Mouse (Mus musculus) adrenal gland, postnatal 4 days (tissue): Measurements from ENCODE around the gene Abcb9. TPM values are rescaled to one million over a fixed set of nuclear protein-coding genes. Genes with fewer than 3 reads are reported as not detected.

Source experiments
- DNase-seq, 2 experiments: peaks; one replicate each; pipeline ENCODE4 v3.0.0; 2021 to 2022; ENCODE audit warnings: low spot score in 2 of 2, mixed read lengths in 2 of 2
- total RNA-seq, 2 experiments: library from RNA; stranded (reverse); gene quantifications; 2 replicates each; pipeline ENCODE4 v1.2.3; 2021

Gene Abcb9
- total RNA-seq, 2 experiments from 2014 or later: 5.8 to 7.2 TPM

DNA sequence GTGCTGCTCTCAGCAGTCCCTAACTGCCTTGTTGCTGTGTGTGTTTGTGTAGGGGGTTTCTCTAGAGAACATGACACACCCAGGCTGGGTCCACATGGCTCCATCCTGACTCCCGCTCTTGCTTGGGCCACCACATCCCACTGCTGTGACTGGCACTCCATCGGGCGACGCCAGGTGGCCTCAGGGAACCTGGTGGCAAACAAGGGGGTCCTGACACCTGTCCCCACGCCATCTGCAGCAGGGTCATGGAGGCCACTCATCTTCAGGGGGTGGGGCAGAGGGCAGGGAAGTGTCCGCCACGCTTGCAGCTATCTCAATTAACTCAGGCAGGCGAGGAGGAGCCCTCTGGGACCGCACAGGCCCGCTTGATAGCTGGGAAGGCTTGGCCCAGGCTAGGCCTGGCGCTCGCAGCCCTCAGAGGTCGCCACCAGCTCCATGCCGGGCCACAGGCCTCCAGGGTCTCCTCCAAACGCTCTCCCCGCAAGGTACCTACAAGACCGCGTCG lies 469 bp downstream of the Abcb9 start:
- no peak for DNase-seq

DNA sequence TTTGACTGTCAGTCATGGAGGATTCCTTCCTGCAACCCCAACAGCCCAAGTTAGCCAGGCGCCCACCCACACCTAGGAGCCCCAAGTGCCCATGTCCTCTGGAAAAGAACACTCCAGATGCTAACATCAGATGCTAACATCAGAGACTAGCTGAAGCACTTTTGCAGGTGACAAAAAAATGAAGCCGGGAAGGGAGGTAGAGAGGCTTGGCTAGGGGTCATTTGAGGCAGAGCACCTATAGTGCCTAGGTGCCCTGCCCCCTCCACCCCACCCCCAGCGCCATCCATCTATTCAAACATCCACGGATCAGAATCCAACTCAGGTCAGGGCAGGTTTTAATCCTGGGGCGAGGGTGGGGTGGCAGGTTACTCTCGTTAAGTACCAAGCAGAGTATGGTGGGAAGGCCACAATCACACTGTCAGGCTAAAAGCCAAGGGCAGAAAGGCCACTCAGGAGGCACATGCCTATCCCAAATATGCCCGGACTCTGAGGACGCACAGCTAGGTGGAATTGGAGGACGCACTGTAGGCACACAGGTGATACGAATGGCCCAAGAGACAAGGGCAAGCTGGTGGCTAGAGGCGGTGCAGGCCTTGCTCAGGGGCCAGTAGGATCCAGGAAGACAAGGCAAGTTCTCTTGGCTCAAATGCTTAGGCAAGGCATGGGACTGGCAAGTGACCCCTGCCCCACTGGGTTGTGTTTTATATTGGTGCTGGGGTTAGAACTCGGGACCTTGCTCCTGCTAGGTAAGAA lies 1.6 kb downstream of the Abcb9 start:
- DNase-seq: no peak

DNA sequence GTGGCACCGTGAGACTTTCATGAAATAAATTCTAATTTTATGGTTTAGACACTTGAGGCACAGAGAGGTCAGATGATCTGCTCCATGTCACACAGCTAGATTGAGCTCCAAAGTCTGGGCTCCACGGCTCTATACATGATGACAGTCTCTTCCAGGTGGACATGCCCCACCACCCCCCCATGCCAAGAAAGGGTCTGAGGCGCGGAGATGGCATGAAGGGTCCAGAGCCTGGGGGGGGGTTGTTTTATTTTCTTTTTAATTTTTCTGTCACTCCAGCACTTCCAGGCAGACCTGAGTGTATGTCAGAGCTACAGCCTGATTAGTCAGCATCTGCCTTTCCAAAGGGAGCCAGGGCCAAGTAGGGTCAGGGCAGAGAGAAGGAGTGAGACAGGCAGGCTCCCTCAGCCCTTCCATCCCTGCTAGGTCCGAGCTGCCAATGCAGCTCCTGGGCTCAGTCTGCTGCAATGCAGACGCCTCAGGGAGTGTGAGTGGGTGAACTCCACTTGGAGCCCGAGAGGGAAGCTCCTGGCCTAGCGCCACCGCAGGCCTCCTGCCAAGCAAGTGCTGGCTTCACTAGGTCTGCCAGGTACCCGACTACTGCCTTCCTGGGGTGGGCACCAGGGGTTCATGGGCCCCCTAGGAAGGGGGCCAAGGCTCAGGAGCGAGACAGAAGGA lies 2.3 kb downstream of the Abcb9 start:
- DNase-seq: no peak

DNA sequence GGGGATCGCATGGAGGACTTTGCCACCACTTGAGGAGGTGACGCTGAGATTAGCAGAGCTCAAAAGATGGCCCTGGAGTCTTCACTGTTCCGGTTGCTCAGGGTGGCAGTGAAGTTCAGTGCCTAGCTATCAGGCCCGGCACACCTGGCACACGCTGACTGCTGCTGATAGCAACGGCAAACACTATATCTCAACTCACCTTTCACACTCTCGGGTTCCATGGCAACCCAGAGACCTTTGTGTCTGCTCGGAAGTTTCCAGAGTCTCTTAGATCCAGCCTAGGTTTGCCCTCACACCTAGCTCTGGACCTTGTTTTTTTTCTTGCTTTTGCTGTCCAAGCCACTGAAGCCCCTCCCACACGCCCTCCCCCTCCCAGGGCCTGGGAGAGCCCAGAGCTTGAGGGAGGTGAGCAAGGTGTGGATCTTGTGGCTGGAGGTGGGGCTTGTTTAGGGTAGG lies 3.6 kb downstream of the Abcb9 start:
- no peak for DNase-seq

DNA sequence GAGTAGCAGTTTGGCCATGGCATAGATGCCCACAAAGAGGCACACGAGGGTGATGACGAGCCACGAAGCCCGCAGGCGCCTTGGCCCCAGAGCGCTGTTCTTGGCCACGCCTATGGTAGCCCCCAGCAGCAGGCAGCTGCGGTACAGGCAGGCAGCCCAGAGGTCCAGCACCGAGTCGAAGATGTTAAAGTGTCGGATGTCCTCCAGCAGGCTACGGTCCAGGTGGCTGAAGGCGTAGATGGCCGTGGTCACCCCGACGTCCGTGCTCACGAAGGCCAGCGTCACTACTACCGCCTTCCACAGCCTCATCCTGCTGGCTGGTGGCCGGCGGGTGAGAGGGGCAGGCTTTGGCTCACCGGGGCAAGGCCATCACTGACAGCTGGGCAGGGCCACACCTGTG lies 5.7 kb downstream of the Abcb9 start:
- no peak for DNase-seq

DNA sequence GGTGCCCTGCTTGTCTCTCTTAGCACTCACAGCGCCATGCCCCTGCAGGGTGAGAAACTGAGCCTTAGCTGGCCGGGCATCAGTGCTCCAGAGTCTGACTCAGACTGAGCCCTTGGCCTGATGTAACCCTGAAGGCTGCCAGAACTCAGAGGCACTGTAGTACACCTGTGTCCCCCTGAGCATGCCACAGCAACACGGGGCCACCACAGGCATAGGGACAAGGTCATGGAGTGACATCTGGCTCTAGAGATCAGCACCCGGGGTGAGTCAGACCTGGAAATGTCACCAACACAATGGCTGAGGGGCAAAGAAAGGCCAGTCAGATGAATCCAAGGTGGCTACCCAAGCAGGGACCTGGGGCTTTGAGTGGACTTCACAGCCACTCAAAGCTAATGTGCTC lies 8.7 kb downstream of the Abcb9 start:
- DNase-seq: no peak

DNA sequence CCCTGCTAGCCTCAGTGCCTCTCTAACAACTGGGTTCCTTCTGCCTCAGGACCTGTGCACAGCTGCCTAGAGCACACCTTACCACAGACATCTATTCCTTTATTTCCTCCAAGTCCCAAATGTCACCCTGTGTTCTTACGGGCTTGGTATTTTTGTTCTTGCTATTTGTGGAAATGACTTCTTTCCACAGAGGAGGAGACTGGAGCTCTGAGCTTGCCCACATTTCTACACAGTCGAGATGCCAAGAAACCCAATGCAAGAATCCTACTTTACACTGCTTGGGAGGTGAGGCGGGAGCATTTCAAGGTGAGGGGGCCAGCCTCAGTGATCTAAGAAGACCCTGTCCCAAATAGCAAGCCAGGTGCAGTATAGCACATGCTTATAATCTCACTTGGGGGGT lies 10.1 kb downstream of the Abcb9 start:
- DNase-seq: no peak

DNA sequence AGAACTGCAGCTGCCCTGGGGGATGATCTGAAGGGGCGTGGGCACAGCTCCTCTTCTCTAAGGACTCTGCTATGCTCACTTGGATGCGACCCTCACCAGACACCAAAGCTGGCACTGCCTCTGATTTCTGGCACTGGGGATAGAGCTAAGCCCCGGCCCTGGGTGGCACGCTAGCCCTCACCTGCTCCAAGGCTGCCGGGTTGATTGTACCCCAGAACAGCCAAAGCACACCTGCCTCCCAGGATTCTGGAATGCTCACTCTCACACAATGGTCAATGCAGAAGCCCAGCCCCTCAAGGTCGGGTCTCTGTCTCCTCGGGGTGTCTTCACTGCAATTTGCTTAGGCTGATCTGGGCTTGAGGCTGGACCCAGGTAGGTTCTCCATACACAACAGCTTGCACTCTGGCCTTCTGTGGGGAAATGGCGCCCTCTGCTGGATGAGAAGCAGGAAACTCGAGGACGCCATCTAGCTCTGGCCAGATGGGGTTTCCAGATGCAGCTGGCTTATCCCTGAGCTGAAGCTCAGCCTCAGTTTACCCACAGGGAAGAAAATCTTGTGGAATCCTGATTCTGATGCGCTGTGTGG lies 10.9 kb downstream of the Abcb9 start:
- peak; percentile 67 to 82 for DNase-seq

DNA sequence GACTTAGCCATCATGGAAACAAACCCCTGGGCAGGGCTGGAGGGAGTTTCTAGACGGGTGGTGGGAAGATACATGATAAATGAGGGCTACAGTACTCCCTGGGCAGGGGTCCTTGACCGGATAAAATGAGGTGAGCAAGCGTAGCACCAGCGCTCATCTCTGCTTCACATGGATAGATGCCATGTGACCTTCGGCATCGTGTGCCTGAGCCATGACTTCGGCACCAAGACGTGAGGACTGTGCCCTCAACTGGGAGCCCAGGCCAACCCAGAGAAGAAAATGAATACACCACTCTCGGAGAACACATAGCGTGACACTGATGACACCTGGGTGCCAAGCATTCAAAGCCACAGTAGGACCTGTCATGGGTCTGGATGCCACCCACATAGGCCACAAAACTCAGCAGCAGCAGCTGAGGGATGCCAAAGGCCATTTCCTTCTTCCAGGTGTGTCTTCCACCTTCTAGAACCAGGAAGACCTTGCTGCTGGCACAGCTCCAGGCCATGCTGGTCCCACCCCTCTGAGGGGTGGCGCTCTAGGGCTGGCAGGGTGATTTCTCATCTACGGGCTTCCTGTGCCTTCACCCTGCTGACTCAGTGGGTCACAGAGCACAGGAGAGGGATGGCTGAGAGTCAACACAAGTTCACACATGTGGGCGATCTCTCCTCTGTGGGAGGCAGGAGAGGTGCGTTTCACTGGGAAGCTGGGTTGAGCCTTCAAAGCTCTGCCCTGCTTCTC lies 11.6 kb downstream of the Abcb9 start:
- DNase-seq: no peak

DNA sequence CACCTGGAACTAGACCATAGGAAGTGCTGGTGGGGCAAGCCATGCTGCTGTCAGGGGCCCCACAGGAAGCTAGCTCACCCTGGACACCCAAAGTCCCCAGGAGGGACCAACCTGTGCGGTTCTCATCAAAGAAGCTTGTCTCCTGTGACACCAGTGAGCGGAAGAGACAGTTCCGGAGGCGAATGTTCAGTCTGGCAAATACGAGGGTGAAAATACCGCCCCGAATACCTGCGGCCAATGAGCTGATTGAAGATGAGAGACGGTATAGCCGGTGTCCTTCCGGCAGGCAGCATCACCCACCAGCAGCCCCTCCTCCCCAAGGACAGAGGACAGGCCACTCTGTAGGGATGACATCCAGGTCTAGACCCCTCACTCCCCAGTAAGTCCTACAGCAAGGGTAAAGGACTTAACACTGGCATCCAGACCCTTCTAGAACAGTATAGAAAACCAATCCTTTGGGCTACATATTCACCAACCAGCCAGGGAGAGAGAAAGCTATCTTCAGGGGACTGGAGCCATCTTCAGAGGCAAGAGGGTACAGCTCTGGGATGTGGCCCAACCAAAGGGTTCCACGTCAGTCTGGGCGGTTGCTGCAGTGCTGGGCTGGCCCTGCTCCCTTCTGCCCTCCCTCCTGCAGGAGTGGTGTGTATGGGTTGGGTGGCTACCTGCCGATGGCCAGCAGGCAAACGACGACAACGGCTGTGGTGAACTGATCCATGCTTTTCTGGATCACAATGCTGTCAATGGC lies 12.5 kb downstream of the Abcb9 start:
- no peak for DNase-seq

DNA sequence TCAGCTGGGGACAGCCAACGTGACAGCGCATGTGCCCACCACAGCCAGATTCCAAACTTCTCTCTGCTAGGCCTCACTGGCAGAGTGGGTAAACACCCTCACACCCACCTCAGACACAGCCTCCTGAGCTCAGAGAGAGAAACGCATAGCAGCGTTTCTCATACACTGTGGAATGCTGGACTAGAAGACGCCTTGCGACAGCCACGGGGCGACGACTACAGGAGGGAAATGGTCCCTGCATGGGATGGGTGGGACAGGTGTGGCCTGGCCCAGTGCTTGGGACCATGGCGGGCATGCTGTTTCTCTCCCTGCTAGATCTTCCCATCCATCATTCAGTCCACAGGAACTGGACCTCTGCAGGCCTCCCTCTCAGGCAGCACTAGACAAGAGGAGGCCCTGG lies 13.2 kb downstream of the Abcb9 start:
- no peak for DNase-seq

DNA sequence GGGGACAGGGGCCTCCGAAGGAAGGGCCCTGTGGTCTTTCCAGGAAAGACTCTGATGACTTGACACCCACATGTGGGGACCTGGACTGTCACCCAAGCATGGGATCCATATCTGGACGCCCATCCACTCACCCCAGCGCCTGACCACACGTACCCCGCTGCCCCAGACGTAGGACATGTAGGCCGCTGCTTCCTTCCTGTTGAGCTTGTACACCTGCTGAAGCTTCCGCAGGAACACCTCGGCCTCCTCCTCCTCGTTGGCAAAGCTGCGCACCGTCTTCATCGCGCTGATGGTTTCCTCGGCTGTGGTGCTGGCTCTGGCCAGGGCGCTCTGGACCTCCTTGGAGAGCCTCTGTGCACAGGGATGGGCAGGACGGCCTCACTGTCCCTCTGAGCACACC lies 15.7 kb downstream of the Abcb9 start:
- DNase-seq: no peak

DNA sequence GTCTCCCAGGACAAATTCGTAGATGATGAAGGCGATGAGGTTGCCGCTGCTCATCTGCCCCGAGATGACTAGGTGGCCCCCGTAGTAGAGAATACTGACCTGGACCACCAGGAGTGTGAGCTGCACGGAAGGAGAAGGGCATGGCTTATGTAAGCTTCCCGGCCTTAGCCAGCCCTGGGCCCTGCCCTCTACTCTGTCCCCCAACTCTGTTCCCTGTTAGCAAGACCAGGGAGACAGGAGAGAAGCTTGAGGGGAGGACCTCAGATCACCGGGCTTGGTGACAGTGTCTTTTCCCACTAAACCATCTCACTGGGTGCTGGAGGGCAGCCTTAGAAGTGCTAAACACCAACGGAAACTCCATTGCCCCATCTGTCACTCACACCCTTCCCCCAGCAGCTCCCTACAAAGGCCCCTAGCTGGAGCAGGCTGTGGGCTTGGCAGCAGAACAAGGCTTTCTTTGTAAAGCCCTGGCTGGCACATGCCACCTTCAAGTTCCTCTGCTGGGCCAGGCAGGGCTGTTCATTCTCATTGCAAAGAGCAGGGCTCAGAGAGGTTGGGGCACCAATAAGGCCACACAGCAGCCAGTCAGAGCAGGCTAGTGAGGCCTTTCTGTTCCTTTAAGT lies 16.7 kb downstream of the Abcb9 start:
- no peak for DNase-seq

DNA sequence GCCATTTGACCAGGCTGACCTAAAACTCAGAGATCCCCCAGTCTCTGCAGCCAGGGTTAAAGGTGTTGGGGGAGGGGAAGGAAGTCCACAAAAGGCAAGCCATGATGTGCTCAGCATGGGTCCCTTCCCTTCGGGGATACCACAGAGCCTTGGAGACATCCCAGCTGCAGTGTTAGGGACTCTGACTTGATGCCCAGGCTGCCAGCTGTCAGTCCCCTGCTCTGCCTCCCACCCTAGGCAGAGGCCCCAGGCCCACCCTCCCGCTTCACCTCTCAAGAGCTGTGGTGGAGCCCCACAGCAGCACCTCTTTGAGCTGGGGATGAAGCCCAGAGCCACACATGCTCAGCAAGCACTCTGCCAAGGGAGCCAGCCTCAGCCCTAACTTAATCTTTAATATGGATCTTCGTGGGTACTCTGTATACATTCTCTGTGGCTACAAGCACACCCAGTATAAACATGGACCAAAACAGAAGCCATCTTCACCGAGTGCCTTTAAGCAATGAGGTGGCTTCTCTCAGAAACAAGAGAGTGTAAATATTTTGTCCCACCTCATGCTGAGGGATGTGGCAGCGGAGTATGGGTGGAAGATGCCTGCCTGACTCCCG lies 17.6 kb downstream of the Abcb9 start:
- DNase-seq: no peak

DNA sequence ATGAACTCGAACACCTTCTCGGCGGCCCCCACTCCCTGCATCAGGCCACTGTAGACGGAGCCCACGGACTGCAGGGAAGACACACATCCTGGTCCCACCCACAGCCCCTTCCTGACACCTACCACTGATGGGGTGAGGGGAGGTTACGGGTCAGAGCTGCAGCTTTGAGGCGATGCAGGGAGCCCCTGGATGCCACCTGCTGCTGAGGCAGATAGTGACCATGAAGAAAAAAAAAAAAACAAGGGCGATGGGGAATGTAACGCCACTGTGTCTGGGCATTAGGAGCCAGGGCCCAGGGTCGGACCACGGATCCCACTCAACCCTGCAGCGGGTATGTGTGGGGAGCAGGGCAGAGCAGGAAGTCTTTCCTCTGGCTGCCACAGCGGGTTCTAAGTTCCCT lies 18.4 kb downstream of the Abcb9 start:
- no peak for DNase-seq

DNA sequence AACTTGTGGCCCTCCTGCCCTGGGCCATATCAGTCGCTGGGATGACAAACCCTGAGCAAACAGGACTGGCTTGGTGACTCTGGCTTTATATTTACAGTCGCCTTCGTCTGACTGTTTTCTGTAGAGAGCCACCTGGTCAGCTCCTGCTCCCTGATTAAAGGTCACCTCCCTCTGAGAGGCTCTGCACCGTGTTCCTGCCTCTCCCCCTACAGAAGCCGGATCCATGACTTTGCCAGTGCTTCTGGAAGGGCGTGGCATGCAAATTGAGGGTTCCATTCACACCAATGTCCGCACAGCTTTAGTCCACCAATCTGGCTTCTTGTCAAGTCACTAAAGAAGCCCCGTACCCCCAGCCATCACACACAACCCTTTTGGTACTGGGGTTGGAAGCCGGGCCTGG lies 19.0 kb downstream of the Abcb9 start:
- DNase-seq: no peak

DNA sequence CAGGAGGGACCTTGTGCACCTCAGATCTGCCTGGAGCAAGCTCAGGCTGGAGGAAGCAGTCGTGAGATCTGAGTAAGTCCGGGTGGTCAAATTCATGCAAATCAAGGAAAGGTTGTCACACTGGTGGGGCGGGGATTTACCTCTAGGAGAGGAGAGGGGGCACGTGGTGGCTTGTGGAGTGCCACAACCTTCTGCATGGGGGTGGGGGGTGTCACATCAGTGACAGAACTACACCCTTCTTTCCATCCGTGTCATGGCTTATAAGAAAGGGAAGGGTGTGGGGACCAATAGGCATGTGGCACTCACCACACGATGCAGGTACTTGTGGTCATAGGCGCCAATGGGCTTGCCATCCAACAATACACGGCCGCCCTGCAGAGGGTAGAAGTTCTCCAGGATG lies 19.9 kb downstream of the Abcb9 start:
- DNase-seq: no peak

DNA sequence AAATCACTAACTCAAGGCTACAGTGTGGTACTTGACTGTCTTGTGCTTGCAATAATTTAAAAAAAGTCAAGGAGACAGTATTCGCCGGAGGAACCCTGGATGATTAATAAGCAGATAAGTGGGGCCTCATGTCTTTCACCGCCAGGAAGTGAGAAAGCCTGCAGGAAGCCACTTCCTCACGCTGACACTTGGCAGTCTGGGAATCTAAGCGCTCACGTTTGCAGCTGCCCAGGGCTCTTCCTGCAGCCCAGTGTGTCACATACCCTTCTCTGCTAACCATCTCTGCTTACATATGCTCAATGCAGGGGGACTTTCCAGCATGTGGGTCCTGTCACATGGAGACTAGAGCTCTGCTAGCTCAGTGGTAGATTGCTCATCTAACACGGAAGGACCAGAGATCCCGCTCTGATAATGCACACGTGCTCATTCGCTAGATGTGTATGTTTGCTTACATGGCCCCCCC lies 20.7 kb downstream of the Abcb9 start:
- no peak for DNase-seq

DNA sequence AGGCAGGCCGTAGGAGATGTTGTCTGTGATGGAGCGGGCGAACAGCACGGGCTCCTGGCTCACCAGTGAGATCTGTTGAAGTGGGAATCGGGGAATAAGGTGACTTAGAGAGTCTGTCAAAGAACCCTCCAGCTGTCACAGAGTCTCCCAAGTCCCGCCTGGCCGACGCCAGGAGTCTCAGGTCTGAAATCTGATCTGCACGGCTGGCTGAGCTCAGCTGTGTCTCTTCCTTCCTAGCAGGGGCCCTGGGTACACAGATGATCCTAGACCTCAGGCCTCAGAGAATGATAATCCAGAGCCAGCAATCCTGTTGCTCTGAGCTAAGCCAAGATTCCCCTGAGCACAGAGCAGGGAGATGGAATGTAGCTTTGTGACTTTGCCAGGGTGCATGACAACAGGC lies 21.9 kb downstream of the Abcb9 start:
- no peak for DNase-seq

DNA sequence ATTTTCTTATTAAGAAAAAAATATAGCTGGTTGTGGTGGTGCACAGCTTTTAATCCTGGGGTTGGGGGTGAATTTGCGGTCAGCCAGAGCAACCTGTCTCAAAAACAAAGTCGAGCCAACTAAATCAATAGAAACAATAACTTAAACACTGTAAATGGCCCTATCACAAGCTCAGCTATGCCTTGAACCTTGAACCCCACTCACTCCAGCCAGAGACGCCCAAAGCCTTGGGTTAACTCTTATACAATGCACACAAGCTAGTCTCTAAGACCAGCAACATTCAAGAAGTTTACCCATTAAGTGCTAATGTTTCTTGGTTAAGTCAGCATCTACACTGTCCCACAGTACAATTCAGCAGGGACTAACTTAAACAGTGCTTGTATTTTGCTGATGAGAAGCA lies 25.9 kb downstream of the Abcb9 start:
- no peak for DNase-seq
